23 mouse cellular contexts compared by ENCODE assay signal in genomic region chr4:23037784-23038183, GRCm38 (mm10).
A peak's percentile ranks its signal among the peaks of the same experiment; 100 is the strongest.
DNase-seq lines count a peak whose midpoint lies in the region; ATAC-seq lines count a peak whose summit lies in the region.
"Had no signal": no experiment of that assay in that cellular context is flagged by ENCODE, and none has a peak within 500 bp of the region (broad histone marks: within the 10 kb centered on the region; RNA-seq: fewer than 3 reads in every experiment).

No protein-coding gene starts in this region.

- 55% methylated on average over 6 of the region's 6 CpGs for WGBS in midbrain, embryonic 11.5 days
- 69% methylated on average over 6 of the region's 6 CpGs for WGBS in midbrain, embryonic 10.5 days
- WGBS in forebrain, embryonic 15.5 days, result 70% methylated on average over 6 of the region's 6 CpGs
- 32% methylated on average over 6 of the region's 6 CpGs for WGBS in midbrain, embryonic 14.5 days
- 77% methylated on average over 6 of the region's 6 CpGs for WGBS in heart, embryonic 12.5 days

- H3K27ac ChIP-seq in midbrain, embryonic 11.5 days (ENCODE audit: low read depth, low read length), result no peak overlapping the region
- H3K27ac ChIP-seq in midbrain, embryonic 10.5 days (replicated peaks), result no peak overlapping the region; the same call in 1 of the 2 replicates
- no peak overlapping the region for H3K27ac ChIP-seq in forebrain, embryonic 15.5 days (replicated peaks)
- no peak overlapping the region for H3K27ac ChIP-seq in midbrain, embryonic 14.5 days (replicated peaks; ENCODE audit: low read depth, low read length)
- H3K27ac ChIP-seq in heart, embryonic 12.5 days (ENCODE audit: poor library complexity, severe bottlenecking), result no peak overlapping the region
- H3K27ac ChIP-seq: embryonic facial prominence, embryonic 12.5 days; heart, embryonic 15.5 days; hindbrain, embryonic 14.5 days; liver, embryonic 14.5 days; neural tube, embryonic 12.5 days had no signal

- H3K4me1 ChIP-seq in midbrain, embryonic 11.5 days (ENCODE audit: control insufficient read depth, insufficient read depth, low read length), result no peaks in the 10 kb centered on the region
- peaks cover 6% of the 10 kb centered on the region for H3K4me1 ChIP-seq in midbrain, embryonic 10.5 days
- H3K4me1 ChIP-seq in forebrain, embryonic 15.5 days, result no peaks in the 10 kb centered on the region
- 0 out of 2 replicates have a peak, but pooled peaks cover 5% of the 10 kb centered on the region for H3K4me1 ChIP-seq in midbrain, embryonic 14.5 days (ENCODE audit: control insufficient read depth, insufficient read depth, low read length)
- no peaks in the 10 kb centered on the region for H3K4me1 ChIP-seq in heart, embryonic 12.5 days (replicated peaks)
- H3K4me1 ChIP-seq: embryonic facial prominence, embryonic 12.5 days; heart, embryonic 15.5 days had no signal

- peak; percentile 82 for DNase-seq in midbrain, embryonic 11.5 days (ENCODE audit: low spot score, missing footprints)
- DNase-seq in midbrain, embryonic 10.5 days (ENCODE audit: low spot score), result no peak
- peak; percentile 46 for DNase-seq in midbrain, embryonic 14.5 days
- DNase-seq in heart, adult 8-10 months (ENCODE audit: low spot score), result no peak
- DNase-seq: adrenal gland, postnatal 36 days; B cell, adult 2 months; cerebellum, adult 9-11 months; gastrocnemius, postnatal 10 days; kidney, adult 11 months; kidney, postnatal 25 days; liver; lung, adult 2 months; lung, postnatal 14 days; thymus, postnatal 4 days had no signal

- H3K9me3 ChIP-seq in midbrain, embryonic 11.5 days (ENCODE audit: control insufficient read depth, low read length), result no peaks in the 10 kb centered on the region
- H3K9me3 ChIP-seq in midbrain, embryonic 10.5 days (replicated peaks), result no peaks in the 10 kb centered on the region
- no peaks in the 10 kb centered on the region for H3K9me3 ChIP-seq in forebrain, embryonic 15.5 days
- H3K9me3 ChIP-seq in midbrain, embryonic 14.5 days (ENCODE audit: control insufficient read depth, low read length), result no peaks in the 10 kb centered on the region
- H3K9me3 ChIP-seq in heart, embryonic 12.5 days (replicated peaks), result no peaks in the 10 kb centered on the region
- H3K9me3 ChIP-seq: embryonic facial prominence, embryonic 12.5 days; heart, embryonic 15.5 days; neural tube, embryonic 12.5 days had no signal

- ATAC-seq in midbrain, embryonic 11.5 days (ENCODE audit: low FRiP score), result peak; percentile 91; the same call in 1 of the 2 replicates
- peak; percentile 63; the same call in 1 of the 2 replicates for ATAC-seq in forebrain, embryonic 15.5 days (replicated peaks)
- ATAC-seq in midbrain, embryonic 14.5 days (ENCODE audit: low FRiP score, low TSS enrichment), result peak; percentile 71
- no peak for ATAC-seq in heart, embryonic 12.5 days (ENCODE audit: insufficient number of reproducible peaks, low FRiP score)
- ATAC-seq: inflammation-experienced regulatory T-cells, adult 6 months had no signal

- H3K4me3 ChIP-seq in midbrain, embryonic 11.5 days (ENCODE audit: low read depth, low read length), result no peak overlapping the region
- no peak overlapping the region for H3K4me3 ChIP-seq in midbrain, embryonic 10.5 days
- H3K4me3 ChIP-seq in forebrain, embryonic 15.5 days, result no peak overlapping the region
- no peak overlapping the region for H3K4me3 ChIP-seq in midbrain, embryonic 14.5 days (replicated peaks; ENCODE audit: low read depth, low read length)
- H3K4me3 ChIP-seq in heart, embryonic 12.5 days, result no peak overlapping the region
- H3K4me3 ChIP-seq: embryonic facial prominence, embryonic 12.5 days; heart, embryonic 15.5 days; myocyte; neural tube, embryonic 12.5 days had no signal

- H3K27me3 ChIP-seq in midbrain, embryonic 11.5 days (ENCODE audit: control insufficient read depth, insufficient read depth, low read length), result no peaks in the 10 kb centered on the region
- H3K27me3 ChIP-seq in midbrain, embryonic 10.5 days (ENCODE audit: low read depth, poor library complexity, severe bottlenecking), result no peaks in the 10 kb centered on the region
- no peaks in the 10 kb centered on the region for H3K27me3 ChIP-seq in forebrain, embryonic 15.5 days
- H3K27me3 ChIP-seq in midbrain, embryonic 14.5 days (ENCODE audit: control insufficient read depth, insufficient read depth, low read length), result no peaks in the 10 kb centered on the region
- no peaks in the 10 kb centered on the region for H3K27me3 ChIP-seq in heart, embryonic 12.5 days (replicated peaks)
- H3K27me3 ChIP-seq: embryonic facial prominence, embryonic 12.5 days; heart, embryonic 15.5 days; neural tube, embryonic 12.5 days had no signal

- H3K36me3 ChIP-seq in midbrain, embryonic 11.5 days (ENCODE audit: control insufficient read depth, insufficient read depth, low read length), result no peaks in the 10 kb centered on the region
- H3K36me3 ChIP-seq in midbrain, embryonic 10.5 days, result no peaks in the 10 kb centered on the region
- no peaks in the 10 kb centered on the region for H3K36me3 ChIP-seq in forebrain, embryonic 15.5 days
- no peaks in the 10 kb centered on the region for H3K36me3 ChIP-seq in midbrain, embryonic 14.5 days (ENCODE audit: control insufficient read depth, insufficient read depth, low read length)
- H3K36me3 ChIP-seq in heart, embryonic 12.5 days, result no peaks in the 10 kb centered on the region
- H3K36me3 ChIP-seq: embryonic facial prominence, embryonic 12.5 days; heart, embryonic 15.5 days; neural tube, embryonic 12.5 days had no signal

- no peak overlapping the region for H3K4me2 ChIP-seq in midbrain, embryonic 11.5 days
- no peak overlapping the region for H3K4me2 ChIP-seq in forebrain, embryonic 15.5 days (replicated peaks)
- no peak overlapping the region for H3K4me2 ChIP-seq in midbrain, embryonic 14.5 days (ENCODE audit: low read length)
- no peak overlapping the region for H3K4me2 ChIP-seq in heart, embryonic 12.5 days
- H3K4me2 ChIP-seq: embryonic facial prominence, embryonic 12.5 days; heart, embryonic 15.5 days; hindbrain, embryonic 14.5 days; neural tube, embryonic 12.5 days had no signal

- no peak overlapping the region for H3K9ac ChIP-seq in midbrain, embryonic 11.5 days (ENCODE audit: low read length)
- no peak overlapping the region for H3K9ac ChIP-seq in forebrain, embryonic 15.5 days (replicated peaks)
- H3K9ac ChIP-seq in midbrain, embryonic 14.5 days (replicated peaks; ENCODE audit: low read length), result no peak overlapping the region
- H3K9ac ChIP-seq in heart, embryonic 12.5 days, result no peak overlapping the region
- H3K9ac ChIP-seq: embryonic facial prominence, embryonic 12.5 days; heart, embryonic 15.5 days; hindbrain, embryonic 14.5 days; liver, embryonic 14.5 days; neural tube, embryonic 12.5 days had no signal

Comparison
In these comparisons a context has a peak if more than half of its experiments do, and no peak if none do; other contexts are left out.
1. DNase-seq: peak in midbrain, embryonic 11.5 days (single experiment) and midbrain, embryonic 14.5 days (single experiment); none in midbrain, embryonic 10.5 days (single experiment) and heart, adult 8-10 months (single experiment).